Mouse (Mus musculus) stomach, embryonic 16.5 days (tissue): ENCODE measurements around the gene Obscn. TPM values are rescaled to one million over a fixed set of nuclear protein-coding genes. Genes with fewer than 3 reads are reported as not detected.

Source experiments
- ATAC-seq: fragments of 200-750 bp; cut with Nextera tagmentation; 2 replicates; pipeline ENCODE4 v1.8.0; 2017; ENCODE audit warnings: moderate number of reproducible peaks, moderate TSS enrichment; ENCODE audit not compliant: insufficient read depth, low FRiP score
- H3K27ac ChIP-seq: fragments of 300-500 bp; sonication (generic); 2 replicates; pipeline ENCODE4 v1.5.1; 2014; ENCODE audit warnings: low read length
- H3K27me3 ChIP-seq: fragments of 300-500 bp; sonication (generic); 2 replicates; pipeline ENCODE4 v1.6.1; 2014; ENCODE audit warnings: low read length, control low read depth, mixed read lengths; ENCODE audit not compliant: control insufficient read depth, insufficient read depth
- H3K36me3 ChIP-seq: fragments of 300-500 bp; sonication (generic); 2 replicates; pipeline ENCODE4 v1.6.1; 2014; ENCODE audit warnings: low read length; ENCODE audit not compliant: control insufficient read depth, insufficient read depth
- H3K4me1 ChIP-seq: fragments of 300-500 bp; sonication (generic); 2 replicates; pipeline ENCODE4 v1.6.1; 2014; ENCODE audit warnings: low read length, control low read depth, mixed read lengths; ENCODE audit not compliant: control insufficient read depth, insufficient read depth
- H3K4me2 ChIP-seq: fragments of 300-500 bp; sonication (generic); 2 replicates; pipeline ENCODE4 v1.6.1; 2014; ENCODE audit warnings: low read depth, low read length, mixed read lengths
- H3K4me3 ChIP-seq: fragments of 300-500 bp; sonication (generic); replicated peaks from 2 replicates; pipeline ENCODE4 v1.5.1; 2014; ENCODE audit warnings: mild to moderate bottlenecking, low read length
- H3K9ac ChIP-seq: fragments of 300-500 bp; sonication (generic); 2 replicates; pipeline ENCODE4 v1.6.1; 2014; ENCODE audit warnings: low read length
- H3K9me3 ChIP-seq: fragments of 300-500 bp; sonication (generic); replicated peaks from 2 replicates; pipeline ENCODE4 v1.6.1; 2016; ENCODE audit warnings: low read length, control low read depth; ENCODE audit not compliant: control insufficient read depth
- WGBS: fragments of 180-500 bp; shearing (Covaris S2); extraction: QIAGEN DNeasy Blood & Tissue Kit; methylation state at CpG from one replicate; pipeline ENCODE4 v1.1.7; 2014; 5-methylcytosine and 5-hydroxymethylcytosine counted together
- microRNA-seq: library from miRNA; unstranded; fragments of <30 nt; microRNA quantifications from one replicate; pipeline ENCODE4, GENCODE M21; 2016
- polyA plus RNA-seq: library from polyadenylated mRNA; unstranded; fragments of >200 nt; fragmentation: Nextera tagmentation; extraction: Ambion mirVana; gene quantifications from 2 replicates; pipeline ENCODE4 v1.2.1, GENCODE M21; 2015

Gene Obscn
- polyA plus RNA-seq, 1 experiment from 2014 or later: 1.7 TPM

DNA sequence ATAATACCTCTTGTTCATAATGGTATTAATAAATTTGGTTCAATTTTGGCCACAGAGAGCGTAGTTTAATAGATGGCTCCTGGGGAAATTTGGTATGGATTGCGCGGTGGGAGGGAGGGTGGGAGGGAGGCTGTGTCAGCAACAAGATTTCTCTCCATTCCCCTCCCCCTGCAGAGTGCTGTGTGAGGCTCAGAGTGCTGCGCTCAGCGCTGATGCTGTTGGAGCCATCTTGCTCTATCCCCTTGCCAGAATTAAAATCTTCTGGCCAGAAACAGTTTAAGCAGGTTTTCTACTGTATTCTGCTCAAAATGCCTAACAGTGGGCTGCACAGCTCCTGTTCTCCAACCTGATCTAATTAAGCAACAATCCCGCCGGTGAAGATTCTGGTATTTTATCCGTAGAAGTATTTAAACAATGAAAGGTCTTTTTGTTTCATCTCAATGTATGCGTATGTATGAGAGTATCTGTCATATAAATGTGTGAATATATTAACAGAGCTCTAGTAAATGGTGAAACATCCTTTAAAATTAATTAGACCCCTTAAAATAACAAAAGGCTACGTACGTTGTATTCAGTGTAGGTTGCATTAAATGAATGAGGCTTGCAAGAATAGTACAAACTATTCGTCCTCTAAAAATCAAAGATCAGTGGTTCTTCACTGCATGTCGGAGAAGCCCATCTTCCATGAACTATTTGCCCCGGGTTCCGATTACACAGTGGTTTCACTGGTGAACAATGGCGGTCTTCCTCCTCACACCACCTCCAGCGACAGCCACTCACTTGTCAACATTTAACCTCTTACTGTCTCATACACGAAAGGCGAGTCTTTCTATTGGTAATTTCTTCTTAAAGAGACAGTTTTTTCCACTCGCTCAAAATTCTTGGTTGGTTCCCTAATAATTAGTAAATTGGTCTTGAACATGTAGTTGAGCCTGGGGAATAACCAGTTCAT lies 186.4 kb downstream of the Obscn start:
- WGBS: 13% methylated on average over 20 of the region's 20 CpGs
- Histone ChIP-seq H3K4me1 (peaks cover 20% of the 10 kb centered on the region), H3K27ac (peak overlapping the region; percentile 75), H3K27me3 (no peaks in the 10 kb centered on the region; the same call in 1 of the 2 replicates), H3K9ac (peak overlapping the region; percentile 62), H3K36me3 (no peaks in the 10 kb centered on the region), H3K4me2 (peak overlapping the region; percentile 58), H3K9me3 (no peaks in the 10 kb centered on the region), H3K4me3 (peak overlapping the region; percentile 42)
- ATAC-seq: no peak

- no peaks in the 10 kb centered on the region for H3K9me3 ChIP-seq
- WGBS: under 1% methylated on average over 48 of the region's 48 CpGs
- peak within 1 kb of the TSS; percentile 42 for H3K4me3 ChIP-seq
- no peaks in the 10 kb centered on the region for H3K36me3 ChIP-seq
- H3K9ac ChIP-seq: peak within 1 kb of the TSS; percentile 62
- no peaks in the 10 kb centered on the region; the same call in 1 of the 2 replicates for H3K27me3 ChIP-seq
- peak within 1 kb of the TSS; percentile 75 for H3K27ac ChIP-seq
- peaks cover 19% of the 10 kb centered on the region for H3K4me1 ChIP-seq
- peak; percentile 90 for ATAC-seq
- H3K4me2 ChIP-seq: peak within 1 kb of the TSS; percentile 58
These were observed 187.4 kb downstream of the Obscn start, which contains the start of gene Hist3h2ba for GRCm38 (mm10) chr11:58948542-58949479. Hist3h2ba (plus strand) TSS chr11:58948920.

GRCm38 (mm10) chr11:58947798-58948528 lies 188.2 kb downstream of the Obscn start:
- Histone ChIP-seq H3K4me1 (peaks cover 13% of the 10 kb centered on the region), H3K36me3 (no peaks in the 10 kb centered on the region), H3K4me2 (peak overlapping the region; percentile 58), H3K27ac (peak overlapping the region; percentile 75), H3K9me3 (no peaks in the 10 kb centered on the region), H3K9ac (peak overlapping the region; percentile 24), H3K4me3 (peak overlapping the region; percentile 42), H3K27me3 (no peaks in the 10 kb centered on the region; the same call in 1 of the 2 replicates)
- WGBS: 12% methylated on average over 23 of the region's 23 CpGs
- peak; percentile 34; the same call in 1 of the 2 replicates for ATAC-seq

GRCm38 (mm10) chr11:58947306-58947705 lies 188.9 kb downstream of the Obscn start:
- WGBS: 70% methylated on average over 3 of the region's 3 CpGs
- peaks cover 13% of the 10 kb centered on the region for H3K4me1 ChIP-seq
- no peak overlapping the region for H3K9ac ChIP-seq

More at GRCm38 (mm10) chr11:58947306-58947705, 188.9 kb downstream of the Obscn start:
- Histone ChIP-seq H3K9me3 (no peaks in the 10 kb centered on the region), H3K4me2 (no peak overlapping the region), H3K36me3 (no peaks in the 10 kb centered on the region), H3K27me3 (no peaks in the 10 kb centered on the region; the same call in 1 of the 2 replicates), H3K4me3 (no peak overlapping the region), H3K27ac (no peak overlapping the region)
- ATAC-seq: no peak

Small RNAs within 50 kb of the gene (microRNA-seq; reads per million reads assigned to microRNA genes)
- gene Gm44313: not detected

Other genes with a start within 250 kb of the Obscn start
- gene Zfp39, start 232.2 kb downstream of the Obscn start, polyA plus RNA-seq: 4.7 and 5.4 TPM in 2 replicates
- gene Btnl10, start 218.5 kb downstream of the Obscn start, polyA plus RNA-seq: 0.72 and 0.80 TPM in 2 replicates
- gene Rnf187, start 197.5 kb downstream of the Obscn start, polyA plus RNA-seq: 113 TPM in 2 replicates
- 44.0 and 50.7 TPM in 2 replicates for gene Hist3h2ba, start 187.5 kb downstream of the Obscn start, polyA plus RNA-seq
- 28.1 and 33.0 TPM in 2 replicates for gene Hist3h2a, start 181.7 kb downstream of the Obscn start, polyA plus RNA-seq
- 0.17 and 0.27 TPM in 2 replicates for gene Trim17, start 181.7 kb downstream of the Obscn start, polyA plus RNA-seq
- gene Trim11, start 158.3 kb downstream of the Obscn start, polyA plus RNA-seq: 20.5 and 20.8 TPM in 2 replicates
- 7.0 and 9.3 TPM in 2 replicates for gene Iba57, start 27.3 kb upstream of the Obscn start, polyA plus RNA-seq
- gene Gjc2, start 46.8 kb upstream of the Obscn start, polyA plus RNA-seq: 0.62 and 0.64 TPM in 2 replicates
- 128 and 129 TPM in 2 replicates for gene Guk1, start 55.8 kb upstream of the Obscn start, polyA plus RNA-seq
- 75.5 and 78.9 TPM in 2 replicates for gene Mrpl55, start 66.1 kb upstream of the Obscn start, polyA plus RNA-seq
- gene 2310033P09Rik, start 71.9 kb upstream of the Obscn start, polyA plus RNA-seq: 22.5 and 24.9 TPM in 2 replicates
- gene Arf1, start 91.9 kb upstream of the Obscn start, polyA plus RNA-seq: 717 and 769 TPM in 2 replicates
- 0.23 and 0.62 TPM in 2 replicates for gene Wnt3a, start 154.3 kb upstream of the Obscn start, polyA plus RNA-seq
- gene Wnt9a, start 170.5 kb upstream of the Obscn start, polyA plus RNA-seq: 5.6 and 5.8 TPM in 2 replicates
- not detected in 2 replicates for gene Prss38, start 239.3 kb upstream of the Obscn start, polyA plus RNA-seq